Mouse (Mus musculus): ENCODE data around the gene Pdzd3.

GRCm38 (mm10) chr9:44256213-44256612 lies 4.9 kb upstream of the Pdzd3 start:
- TF ChIP-seq POLR2A (IDR thresholded peaks at IDR 0.05; ENCODE audit: insufficient read depth, low read depth, low read length) (no peak), CTCF (IDR thresholded peaks at IDR 0.05) (no peak), EP300 (IDR thresholded peaks at IDR 0.05; ENCODE audit: insufficient read depth, low read depth, low read length) (no peak)
